Mouse (Mus musculus) heart, embryonic 11.5 days (tissue): ENCODE measurements around the gene Plch1. TPM values are rescaled to one million over a fixed set of nuclear protein-coding genes. Genes with fewer than 3 reads are reported as not detected.

Experiments
- ATAC-seq: fragments of 200-750 bp; cut with Nextera tagmentation; replicated peaks from 2 replicates; pipeline ENCODE4 v1.8.0; 2017; ENCODE audit warnings: moderate library complexity; ENCODE audit not compliant: insufficient number of reproducible peaks, low FRiP score, low TSS enrichment
- H3K27ac ChIP-seq: fragments of 300-500 bp; sonication (generic); 2 replicates; pipeline ENCODE4 v1.5.1; 2014; ENCODE audit warnings: mild to moderate bottlenecking, low read depth, low read length
- H3K27me3 ChIP-seq: fragments of 300-500 bp; sonication (generic); 2 replicates; pipeline ENCODE4 v1.6.1; 2014; ENCODE audit warnings: mild to moderate bottlenecking, low read length, mixed read lengths; ENCODE audit not compliant: control insufficient read depth, insufficient read depth
- H3K36me3 ChIP-seq: fragments of 300-500 bp; sonication (generic); 2 replicates; pipeline ENCODE4 v1.6.1; 2014; ENCODE audit warnings: mild to moderate bottlenecking, low read length, moderate library complexity, mixed read lengths; ENCODE audit not compliant: control insufficient read depth, insufficient read depth
- H3K4me1 ChIP-seq: fragments of 300-500 bp; sonication (generic); 2 replicates; pipeline ENCODE4 v1.6.1; 2014; ENCODE audit warnings: low read length; ENCODE audit not compliant: control insufficient read depth, insufficient read depth
- H3K4me2 ChIP-seq: fragments of 300-500 bp; sonication (generic); 2 replicates; pipeline ENCODE4 v1.6.1; 2014; ENCODE audit warnings: mild to moderate bottlenecking, moderate library complexity
- H3K4me3 ChIP-seq: fragments of 300-500 bp; sonication (generic); 2 replicates; pipeline ENCODE4 v1.5.1; 2014; ENCODE audit warnings: low read depth, low read length
- H3K9ac ChIP-seq: fragments of 300-500 bp; sonication (generic); 2 replicates; pipeline ENCODE4 v1.6.1; 2014; ENCODE audit warnings: mild to moderate bottlenecking, low read depth, low read length, moderate library complexity
- H3K9me3 ChIP-seq: fragments of 300-500 bp; sonication (generic); replicated peaks from 2 replicates; pipeline ENCODE4 v1.6.1; 2016; ENCODE audit warnings: low read length; ENCODE audit not compliant: control insufficient read depth
- WGBS: fragments of 180-500 bp; shearing (Covaris S2); extraction: QIAGEN DNeasy Blood & Tissue Kit; methylation state at CpG from one replicate; pipeline ENCODE4 v1.1.7; 2014; ENCODE audit not compliant: insufficient replicate concordance; 5-methylcytosine and 5-hydroxymethylcytosine counted together
- polyA plus RNA-seq: library from polyadenylated mRNA; unstranded; fragments of >200 nt; fragmentation: Nextera tagmentation; extraction: Ambion mirVana; gene quantifications from 2 replicates; pipeline ENCODE4 v1.2.1, GENCODE M21; 2014

Plch1 gene
- polyA plus RNA-seq, 1 experiment from 2014 or later: 0.99 TPM

DNA sequence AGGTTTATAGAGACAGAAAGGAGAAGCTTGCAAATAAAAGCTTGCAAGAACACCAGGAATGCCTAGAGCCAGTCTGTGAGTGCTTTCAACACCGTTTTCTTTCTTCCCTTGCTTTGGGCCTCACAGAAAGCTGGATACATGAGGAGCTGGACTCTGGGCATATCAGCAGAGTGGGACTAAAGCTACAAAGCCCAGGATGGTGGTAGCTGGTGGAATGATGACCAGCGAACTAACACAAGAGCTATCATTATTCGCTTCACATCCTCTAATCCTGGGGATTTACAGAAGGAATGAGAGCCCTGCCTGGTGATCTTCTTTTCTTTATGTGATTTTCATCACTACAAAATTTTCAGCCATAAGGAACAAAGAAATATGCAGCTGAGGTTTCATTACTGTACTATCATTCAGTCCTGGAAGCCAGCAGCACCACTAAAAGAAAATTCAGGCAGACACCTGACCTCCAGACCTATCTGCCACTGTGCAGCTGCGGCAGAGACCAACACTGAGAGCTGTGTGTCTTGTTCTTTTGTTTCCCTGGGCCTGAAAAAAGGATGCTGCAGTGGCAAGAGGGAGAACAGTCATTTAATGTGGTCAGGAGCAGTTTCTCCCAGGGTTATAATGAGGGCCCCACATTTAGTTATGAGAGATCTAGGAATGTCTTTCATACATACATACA lies 172.5 kb downstream of the Plch1 start:
- no peak for ATAC-seq
- Histone ChIP-seq H3K9ac (no peak overlapping the region), H3K4me2 (no peak overlapping the region), H3K27me3 (no peaks in the 10 kb centered on the region), H3K4me1 (no peaks in the 10 kb centered on the region), H3K27ac (no peak overlapping the region), H3K36me3 (no peaks in the 10 kb centered on the region), H3K9me3 (no peaks in the 10 kb centered on the region), H3K4me3 (no peak overlapping the region)
- 82% methylated on average over 4 of the region's 4 CpGs for WGBS

GRCm38 (mm10) chr3:63693694-63694093 lies 205.6 kb downstream of the Plch1 start:
- ATAC-seq: no peak
- Histone ChIP-seq H3K27ac (no peak overlapping the region), H3K36me3 (no peaks in the 10 kb centered on the region), H3K9me3 (no peaks in the 10 kb centered on the region), H3K4me2 (no peak overlapping the region), H3K27me3 (no peaks in the 10 kb centered on the region), H3K9ac (no peak overlapping the region), H3K4me1 (no peaks in the 10 kb centered on the region), H3K4me3 (no peak overlapping the region)
- WGBS: 68% methylated on average over 2 of the region's 2 CpGs

DNA sequence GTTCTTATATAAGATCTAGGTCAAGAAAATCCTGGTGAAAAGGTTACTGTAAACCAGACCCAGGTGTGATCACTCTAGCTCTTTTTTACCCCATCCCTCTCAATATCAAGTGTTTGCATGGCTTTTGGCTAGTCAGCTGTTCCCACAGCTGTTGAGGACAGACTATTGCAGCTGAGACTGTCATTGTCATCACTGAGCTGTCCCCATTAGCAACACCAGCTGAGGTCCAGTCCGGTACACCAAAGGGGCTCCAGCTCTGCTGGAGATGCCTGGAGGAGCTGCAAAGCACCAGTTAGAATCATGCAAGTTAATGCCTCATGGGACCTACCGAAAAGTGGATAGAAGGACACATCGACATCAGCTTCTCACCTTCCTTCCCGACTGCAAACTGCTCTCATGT lies 206.5 kb downstream of the Plch1 start:
- no peaks in the 10 kb centered on the region for H3K4me1 ChIP-seq
- no peaks in the 10 kb centered on the region for H3K27me3 ChIP-seq
- ATAC-seq: no peak
- no peak overlapping the region for H3K4me3 ChIP-seq
- no peaks in the 10 kb centered on the region for H3K36me3 ChIP-seq
- H3K4me2 ChIP-seq: no peak overlapping the region
- 80% methylated on average over 4 of the region's 4 CpGs for WGBS
- H3K9ac ChIP-seq: no peak overlapping the region
- H3K27ac ChIP-seq: no peak overlapping the region
- H3K9me3 ChIP-seq: no peaks in the 10 kb centered on the region

DNA sequence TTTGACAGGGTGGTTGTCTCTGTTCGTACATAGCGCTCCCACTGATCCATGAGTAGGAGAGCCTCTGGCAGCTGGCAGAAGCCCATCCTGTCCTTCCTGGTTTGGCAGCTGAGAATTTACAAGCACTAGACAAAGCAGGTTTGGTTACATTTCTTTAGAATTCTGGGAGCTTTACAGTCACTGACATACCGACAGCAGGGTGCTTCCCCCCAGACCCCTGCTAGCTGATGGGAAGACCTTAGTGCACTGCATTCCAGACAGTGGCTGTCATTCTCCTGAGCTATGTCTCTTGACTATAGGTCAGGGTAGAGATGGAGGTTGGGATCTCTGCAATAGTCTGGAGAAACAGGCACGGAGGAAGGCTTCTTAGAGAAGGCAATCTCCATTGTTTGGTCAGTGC lies 230.5 kb downstream of the Plch1 start:
- Histone ChIP-seq H3K27me3 (no peaks in the 10 kb centered on the region), H3K9ac (no peak overlapping the region), H3K36me3 (no peaks in the 10 kb centered on the region), H3K4me2 (no peak overlapping the region), H3K9me3 (no peaks in the 10 kb centered on the region), H3K4me1 (no peaks in the 10 kb centered on the region), H3K27ac (no peak overlapping the region), H3K4me3 (no peak overlapping the region)
- WGBS: 74% methylated on average over 4 of the region's 4 CpGs
- no peak for ATAC-seq

DNA sequence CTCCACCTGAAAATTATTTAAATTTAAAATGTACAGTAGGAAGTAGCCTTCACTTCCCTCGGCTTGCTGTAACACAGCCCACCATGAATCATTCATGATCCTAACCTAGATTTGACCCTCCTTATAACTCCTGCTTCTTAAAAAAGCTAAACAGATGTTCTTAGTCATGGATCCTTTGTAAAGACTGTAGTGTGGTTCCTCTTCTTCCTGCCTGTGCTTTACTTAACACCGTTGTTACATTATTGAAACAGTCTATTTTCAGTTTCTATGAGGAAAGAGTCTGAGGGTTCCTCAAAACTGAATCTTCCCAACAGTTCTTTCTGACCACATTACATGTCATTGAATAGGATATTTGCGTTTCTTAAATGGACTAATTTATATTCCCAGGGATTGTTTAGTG lies 234.0 kb downstream of the Plch1 start:
- WGBS: 83% methylated on average over 3 of the region's 3 CpGs

GRCm38 (mm10) chr3:63664575-63665243 lies 234.6 kb downstream of the Plch1 start:
- H3K9me3 ChIP-seq: no peaks in the 10 kb centered on the region
- no peaks in the 10 kb centered on the region for H3K27me3 ChIP-seq
- no peak overlapping the region for H3K27ac ChIP-seq
- 78% methylated on average over 6 of the region's 6 CpGs for WGBS
- no peaks in the 10 kb centered on the region for H3K4me1 ChIP-seq
- ATAC-seq: no peak
- H3K4me3 ChIP-seq: no peak overlapping the region
- no peak overlapping the region for H3K4me2 ChIP-seq
- H3K9ac ChIP-seq: no peak overlapping the region
- no peaks in the 10 kb centered on the region for H3K36me3 ChIP-seq

More for the DNA sequence above, 234.0 kb downstream of the Plch1 start:
- no peak overlapping the region for H3K4me2 ChIP-seq
- no peak overlapping the region for H3K9ac ChIP-seq
- no peaks in the 10 kb centered on the region for H3K27me3 ChIP-seq
- no peaks in the 10 kb centered on the region for H3K4me1 ChIP-seq
- no peak overlapping the region for H3K4me3 ChIP-seq
- H3K27ac ChIP-seq: no peak overlapping the region
- H3K9me3 ChIP-seq: no peaks in the 10 kb centered on the region
- no peak for ATAC-seq
- H3K36me3 ChIP-seq: no peaks in the 10 kb centered on the region

Other genes starting within 250 kb of the Plch1 start
- gene E130311K13Rik, start 30.0 kb upstream of the Plch1 start, polyA plus RNA-seq: 3.7 and 4.8 TPM in 2 replicates
- gene Slc33a1, start 65.3 kb upstream of the Plch1 start, polyA plus RNA-seq: 10.2 and 10.4 TPM in 2 replicates
- gene Gmps, start 76.6 kb upstream of the Plch1 start, polyA plus RNA-seq: 45.8 and 48.7 TPM in 2 replicates
- 0.06 TPM in 1 of 2 replicates, not detected in the other for gene Vmn2r1, start 182.1 kb upstream of the Plch1 start, polyA plus RNA-seq
- not detected in 2 replicates for gene Vmn2r2, start 242.5 kb upstream of the Plch1 start, polyA plus RNA-seq